Mouse (Mus musculus) 3T3-L1 (cell line): ENCODE results near the gene Lrrn4.

Experiments
- DNase-seq: peaks from one replicate; pipeline ENCODE4 v3.0.0-alpha.2; 2015; ENCODE audit warnings: low read depth, low spot score

The Lrrn4 gene

DNA sequence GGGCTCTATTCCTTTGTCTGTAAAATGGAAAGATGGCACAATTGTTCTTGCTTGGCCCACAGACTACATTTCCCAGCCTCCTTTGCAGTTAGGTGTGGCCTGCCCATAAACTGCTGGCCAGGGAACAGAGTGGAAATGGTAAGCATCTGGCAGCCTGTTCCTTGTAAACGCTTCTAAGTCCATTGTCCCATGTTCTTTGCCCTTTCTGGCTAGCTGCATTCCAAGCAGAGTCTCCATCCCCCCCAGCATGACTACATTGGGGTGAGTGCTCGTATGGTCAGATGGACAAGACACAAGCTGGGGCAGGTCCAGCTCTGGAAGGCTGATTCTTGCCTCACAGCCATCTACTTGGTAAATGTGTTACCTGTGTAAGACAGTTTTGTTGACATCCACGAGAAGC is 9.0 kb downstream of the Lrrn4 start:
- DNase-seq, result peak; percentile 22

DNA sequence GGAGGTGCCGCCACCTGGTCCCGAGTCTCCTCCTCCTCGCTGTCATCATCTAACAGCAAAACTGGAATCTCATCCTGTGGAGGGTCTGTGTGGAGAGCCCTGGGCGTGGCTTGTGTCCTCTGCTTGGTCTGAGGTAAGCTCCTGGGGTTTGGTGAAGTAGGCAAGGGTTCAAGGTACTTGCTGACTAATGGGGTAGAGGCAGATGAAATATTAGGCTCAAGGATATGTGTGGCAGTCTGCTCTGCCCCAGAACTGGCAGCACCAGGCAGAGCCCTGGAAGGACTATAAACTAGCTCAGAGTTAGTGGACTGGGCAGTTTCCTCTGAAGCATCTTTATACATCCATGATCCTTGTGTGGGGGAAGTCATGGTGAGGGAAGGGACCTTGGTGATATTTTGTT is 10.4 kb downstream of the Lrrn4 start:
- no peak for DNase-seq

DNA sequence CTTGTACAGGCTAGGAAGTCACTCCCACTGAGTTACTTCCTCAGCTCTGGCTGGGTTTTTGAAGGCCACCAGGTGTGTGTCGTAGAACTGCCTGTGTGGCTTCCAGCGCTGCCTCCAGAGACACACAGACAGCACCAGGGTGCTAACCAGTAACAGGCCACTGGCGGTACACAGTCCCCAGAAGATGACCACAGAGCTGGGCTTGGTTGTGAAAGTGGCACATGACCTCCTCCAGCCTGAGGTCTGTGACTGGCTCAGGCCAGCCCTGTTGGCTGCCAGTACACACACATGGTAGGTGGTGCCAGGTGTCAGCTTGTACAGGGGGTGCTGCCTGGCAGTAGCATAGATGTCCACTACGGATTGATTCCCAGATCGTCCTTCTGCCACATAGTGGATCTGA is 11.0 kb downstream of the Lrrn4 start:
- no peak for DNase-seq

DNA sequence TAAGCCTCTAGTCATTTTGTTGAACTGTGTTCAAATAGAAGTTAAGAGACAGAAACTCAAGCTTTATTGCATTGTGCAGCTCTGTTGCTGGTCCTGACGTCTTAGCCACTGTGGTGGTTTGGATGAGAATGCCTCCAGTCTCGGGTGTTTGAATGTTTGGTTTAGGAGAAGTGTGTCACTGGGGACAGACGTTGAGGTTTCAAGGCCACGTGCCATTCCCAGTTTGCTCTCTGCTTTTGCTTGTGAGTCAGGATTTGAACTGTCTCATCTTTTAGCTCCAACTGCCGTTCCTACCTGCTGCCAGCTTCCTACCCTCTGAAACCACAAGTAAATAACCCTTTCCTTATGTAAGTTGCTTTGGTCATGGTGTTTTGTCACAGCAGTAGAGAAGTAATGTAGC is 13.2 kb downstream of the Lrrn4 start:
- no peak for DNase-seq

DNA sequence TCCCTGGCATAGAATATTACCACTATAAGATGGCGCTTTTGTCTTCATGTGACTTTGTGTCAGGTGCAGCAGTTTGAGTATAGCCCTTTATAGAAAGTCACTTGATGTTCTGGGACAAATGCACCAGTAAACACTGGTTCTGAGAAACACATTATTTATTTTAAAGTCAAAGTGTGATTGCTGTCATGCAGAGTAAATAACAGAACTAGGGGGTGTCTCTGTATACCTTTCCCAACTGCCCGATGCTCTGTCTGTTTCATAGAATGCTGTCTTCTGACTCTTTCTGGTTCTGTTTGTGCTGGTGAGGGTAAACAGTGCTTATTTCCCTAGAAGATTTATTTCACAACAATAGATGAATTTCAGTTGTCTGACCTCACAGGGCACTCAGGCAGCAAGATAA is 17.4 kb downstream of the Lrrn4 start:
- DNase-seq, result no peak

DNA sequence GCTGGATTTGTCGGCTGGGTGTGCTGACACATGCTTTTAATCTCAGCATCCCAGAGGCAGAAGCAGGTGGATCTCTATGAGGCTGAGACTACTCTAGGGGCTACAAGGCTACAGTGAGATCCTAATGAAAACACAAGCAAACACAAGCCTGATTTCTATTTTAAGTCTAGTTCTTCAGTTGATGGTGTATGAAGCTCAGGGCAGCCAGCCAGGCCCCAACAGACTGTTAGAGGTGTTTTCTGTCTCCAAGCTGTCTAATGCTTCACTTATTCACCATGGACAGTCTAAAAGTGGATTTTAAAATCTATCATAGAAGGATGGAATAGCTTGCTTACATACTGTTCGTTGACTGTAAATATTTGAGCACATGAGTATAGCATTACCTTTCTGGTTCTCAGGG is 19.2 kb downstream of the Lrrn4 start:
- DNase-seq, result no peak

DNA sequence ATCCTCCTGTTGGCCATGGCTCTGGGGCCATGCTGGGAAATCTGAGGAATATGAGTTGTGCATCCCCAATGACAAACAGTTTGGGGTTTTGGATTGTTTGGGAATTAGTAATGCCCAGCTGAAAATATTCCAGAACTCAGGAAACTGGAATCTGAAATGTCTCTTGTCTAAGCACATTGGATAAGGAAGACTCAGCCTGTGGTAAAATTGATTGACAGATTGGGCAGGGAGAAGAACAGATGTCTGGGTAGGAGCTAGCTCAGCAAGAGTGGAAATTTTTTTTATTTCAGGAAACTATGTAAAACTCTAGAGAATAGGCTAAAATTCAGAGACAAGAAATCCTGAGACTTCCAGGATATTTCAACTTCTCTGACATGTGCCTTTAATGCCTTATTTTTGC is 20.3 kb downstream of the Lrrn4 start:
- DNase-seq, result peak; percentile 71

DNA sequence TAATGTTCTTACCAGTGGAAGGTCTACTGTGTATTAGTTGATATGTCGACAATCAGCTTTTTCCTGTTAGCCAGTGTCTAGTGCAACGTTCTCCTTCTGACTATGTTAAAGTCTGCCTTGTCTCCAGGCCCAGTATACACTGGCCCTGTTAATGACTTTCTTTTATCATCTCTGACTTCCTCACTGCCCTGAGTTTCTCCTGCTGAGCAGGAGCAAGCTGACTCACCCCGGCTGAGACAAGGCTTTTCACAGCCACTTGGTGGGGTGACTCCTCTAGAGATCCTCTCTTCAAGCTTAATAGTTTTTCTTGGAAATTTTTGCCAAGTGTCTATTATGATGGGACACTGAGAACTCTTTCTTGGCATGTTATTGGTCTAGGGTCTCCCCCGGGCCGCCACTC is 24.4 kb downstream of the Lrrn4 start:
- DNase-seq, result peak; percentile 36

DNA sequence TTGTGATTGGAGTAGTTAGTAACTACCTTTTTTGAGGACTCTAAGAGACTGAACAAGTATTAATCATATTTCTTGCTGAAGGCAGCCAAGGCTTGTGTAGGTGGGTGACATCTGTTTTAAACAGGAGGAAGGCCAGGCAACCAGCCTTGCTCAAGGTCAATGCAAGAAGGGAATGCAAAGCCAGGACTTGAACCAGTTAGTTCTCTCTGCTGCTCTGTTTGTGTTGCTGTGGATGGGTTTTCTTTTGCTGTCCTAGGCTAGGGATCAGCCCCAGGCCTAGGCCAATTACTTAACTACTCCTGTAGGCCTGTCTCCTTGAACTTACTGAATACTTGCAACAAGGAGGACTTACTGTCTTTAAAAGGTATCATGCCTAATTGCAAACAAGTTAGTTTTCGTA is 27.6 kb downstream of the Lrrn4 start:
- DNase-seq, result no peak

DNA sequence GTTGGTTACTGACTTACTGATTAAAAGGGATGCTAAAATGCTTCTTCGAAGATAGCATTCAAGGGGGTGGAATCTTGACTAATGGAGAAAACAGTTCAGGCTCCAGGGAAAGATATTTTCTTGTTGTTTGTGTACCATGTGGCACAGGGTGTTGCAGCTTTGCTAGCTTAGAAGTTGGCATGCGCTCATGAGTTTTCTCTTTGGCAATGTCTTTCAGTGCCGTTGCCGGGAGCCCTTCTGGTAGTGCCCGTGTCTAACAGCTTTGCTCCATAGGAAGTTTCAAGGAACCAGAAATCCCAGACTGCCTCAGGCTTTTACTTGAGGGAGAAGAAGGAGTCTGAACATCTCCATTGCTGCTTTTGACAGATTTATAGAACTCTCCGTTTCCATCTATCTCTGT is 31.6 kb downstream of the Lrrn4 start:
- DNase-seq, result no peak

DNA sequence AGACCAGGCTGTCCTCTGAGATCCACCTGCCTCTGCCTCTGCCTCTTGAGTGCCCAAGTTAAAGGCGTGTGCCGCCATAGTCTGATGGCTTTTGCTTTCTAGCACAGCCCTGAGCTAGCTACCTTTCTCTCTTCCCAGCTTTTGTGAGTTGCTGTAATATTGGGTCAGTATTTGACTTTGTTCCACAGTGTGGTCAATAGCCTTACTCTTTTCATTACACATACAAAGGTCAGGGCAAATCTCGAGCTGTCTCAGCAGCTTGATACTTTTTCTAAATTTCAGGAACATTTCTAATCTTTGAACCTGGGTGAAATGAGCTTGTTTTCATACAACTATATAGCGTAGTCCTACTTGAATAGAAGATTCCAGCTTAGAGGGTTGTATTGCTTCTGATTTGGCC is 32.3 kb downstream of the Lrrn4 start:
- no peak for DNase-seq

DNA sequence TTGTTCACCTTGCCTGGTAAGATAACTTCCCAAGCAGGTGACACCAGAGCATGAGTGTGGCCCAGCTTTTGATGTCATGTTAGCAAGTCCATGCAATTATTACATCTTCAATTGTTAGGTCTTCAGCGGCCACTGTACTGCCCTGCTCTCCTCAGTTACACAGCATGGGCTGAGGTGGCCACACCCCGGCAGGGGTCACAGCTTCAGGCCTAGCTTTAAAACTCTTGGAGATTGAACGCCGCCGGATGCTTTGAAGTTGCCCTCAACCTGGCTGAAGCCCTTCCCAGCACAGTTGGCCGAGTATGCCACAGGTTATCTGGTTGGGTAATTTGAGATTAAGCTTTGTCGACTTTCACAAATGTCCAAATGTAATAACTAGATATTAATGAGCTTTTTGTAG is 33.1 kb downstream of the Lrrn4 start:
- peak; percentile 31 for DNase-seq

DNA sequence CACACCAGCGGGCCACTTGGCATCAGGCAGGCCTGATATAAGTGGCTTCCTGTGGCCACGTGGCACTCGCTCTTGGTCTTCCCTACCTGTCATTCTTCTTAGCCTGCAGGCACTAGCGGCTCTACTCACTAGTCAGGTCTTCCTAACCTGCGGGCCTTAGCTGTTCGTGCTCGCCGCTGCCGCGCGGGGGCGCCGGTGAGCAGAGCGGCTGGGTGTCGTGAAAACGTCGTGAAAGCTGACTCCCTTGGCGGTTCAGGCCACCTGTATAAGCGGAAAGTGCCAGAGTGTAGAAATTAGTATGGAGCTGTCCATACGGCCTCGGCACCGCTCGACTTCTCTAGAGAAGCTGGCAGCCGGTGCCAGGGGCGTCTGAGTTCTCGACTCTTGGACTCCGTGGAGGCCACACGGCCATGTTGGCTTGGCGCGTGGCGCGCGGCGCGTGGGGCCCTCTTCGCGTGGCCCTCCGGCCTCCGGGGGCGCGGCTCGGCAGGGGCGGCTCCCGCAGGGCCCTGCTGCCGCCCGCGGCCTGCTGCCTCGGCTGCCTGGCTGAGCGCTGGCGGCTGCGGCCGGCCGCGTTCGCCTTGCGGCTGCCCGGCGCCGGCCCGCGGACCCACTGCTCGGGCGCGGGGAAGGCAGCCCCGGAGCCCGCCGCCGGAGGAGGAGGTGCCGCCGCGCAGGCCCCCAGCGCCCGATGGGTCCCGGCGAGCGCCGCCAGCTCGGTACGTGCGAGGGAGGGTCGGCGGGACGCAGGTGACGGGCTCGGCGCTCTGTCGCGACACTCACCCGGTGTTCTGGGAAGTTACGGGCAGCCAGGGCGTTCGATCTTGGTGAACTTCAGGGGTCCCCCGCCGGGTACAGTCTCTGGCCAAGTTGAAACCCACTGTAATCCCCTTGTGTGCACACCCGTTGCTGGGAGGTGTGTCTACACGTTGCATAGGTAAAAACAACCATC is 34.0 kb downstream of the Lrrn4 start, which contains the start of gene Crls1:
Crls1 (plus strand) TSS at position 260 of the 952 bp plus-strand sequence.
- peak; percentile 94 for DNase-seq

DNA sequence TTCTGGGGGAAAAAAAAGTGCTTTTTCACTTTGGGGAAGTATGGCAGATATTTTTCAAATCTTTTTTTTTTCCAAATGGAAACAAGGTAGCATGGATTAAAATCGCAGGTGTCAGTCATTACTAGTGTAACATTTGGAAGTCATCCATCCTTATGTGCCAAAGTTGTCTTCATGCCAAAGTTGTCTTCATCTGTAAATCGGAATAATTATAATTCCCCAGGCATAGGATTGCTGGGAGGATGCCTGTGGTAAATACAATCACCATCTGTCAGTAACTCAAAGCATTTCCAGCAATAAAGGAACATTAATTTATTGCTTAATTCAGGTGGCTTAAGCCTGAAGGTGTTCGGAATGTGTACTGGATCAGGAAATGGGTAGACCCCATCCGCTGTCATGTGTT is 39.6 kb downstream of the Lrrn4 start:
- DNase-seq, result no peak
